Mouse (Mus musculus) liver, adult (tissue): ENCODE results near the gene Hdgfl2.

Experiments used
- GATA4 ChIP-seq: IDR thresholded peaks from 2 replicates; pipeline ENCODE4 v1.6.1; 2014; ENCODE audit warnings: mild to moderate bottlenecking, low read length; ENCODE audit not compliant: insufficient replicate concordance

The Hdgfl2 gene

GRCm38 (mm10) chr17:56112743-56113142 is 33.3 kb downstream of the Hdgfl2 start:
- no peak for TF ChIP-seq GATA4

GRCm38 (mm10) chr17:56116193-56116592 is 36.8 kb downstream of the Hdgfl2 start:
- TF ChIP-seq GATA4 = no peak

GRCm38 (mm10) chr17:56117251-56117710 is 37.8 kb downstream of the Hdgfl2 start, which contains the start of gene Plin5:
Plin5 (minus strand) TSS chr17:56117596.
- TF ChIP-seq GATA4 = no peak

- no peak for TF ChIP-seq GATA4
These were observed 40.0 kb downstream of the Hdgfl2 start for GRCm38 (mm10) chr17:56119431-56119830.

- TF ChIP-seq GATA4 = no peak
These were observed 40.8 kb downstream of the Hdgfl2 start for GRCm38 (mm10) chr17:56119981-56120880.

- TF ChIP-seq GATA4 = no peak
These were observed 42.4 kb downstream of the Hdgfl2 start, which contains the start of gene Lrg1 for GRCm38 (mm10) chr17:56121826-56122225. Lrg1 (minus strand) TSS chr17:56122001.

- no peak for TF ChIP-seq GATA4
These were observed 43.7 kb downstream of the Hdgfl2 start for GRCm38 (mm10) chr17:56123161-56123560.

GRCm38 (mm10) chr17:56123681-56124340 is 44.4 kb downstream of the Hdgfl2 start:
- no peak for TF ChIP-seq GATA4

- peak; percentile 60; the same call in 1 of the 2 replicates for TF ChIP-seq GATA4
These were observed 45.2 kb downstream of the Hdgfl2 start for GRCm38 (mm10) chr17:56124377-56125275.

- no peak for TF ChIP-seq GATA4
These were observed 45.8 kb downstream of the Hdgfl2 start for GRCm38 (mm10) chr17:56125276-56125630.

- TF ChIP-seq GATA4 = no peak
These were observed 46.7 kb downstream of the Hdgfl2 start for GRCm38 (mm10) chr17:56126175-56126574.

- no peak for TF ChIP-seq GATA4
These were observed 48.8 kb downstream of the Hdgfl2 start for GRCm38 (mm10) chr17:56128246-56128645.

- TF ChIP-seq GATA4 = no peak
These were observed 51.7 kb downstream of the Hdgfl2 start for GRCm38 (mm10) chr17:56131136-56131535.

GRCm38 (mm10) chr17:56131814-56132213 is 52.4 kb downstream of the Hdgfl2 start:
- TF ChIP-seq GATA4 = no peak

- TF ChIP-seq GATA4 = no peak
These were observed 53.2 kb downstream of the Hdgfl2 start for GRCm38 (mm10) chr17:56132661-56133060.
